Mouse (Mus musculus) brown adipose tissue, adult 24 weeks (tissue): ENCODE measurements around the gene Ggt5. TPM values are rescaled to one million over a fixed set of nuclear protein-coding genes. Genes with fewer than 3 reads are reported as not detected.

Experiments used
- H3K27ac ChIP-seq: fragments of 200-500 bp; replicated peaks from 2 replicates; pipeline ENCODE4 v1.5.1; 2012; ENCODE audit warnings: low read depth, mild to moderate bottlenecking, low read length
- H3K4me1 ChIP-seq: fragments of 200-500 bp; 2 replicates; pipeline ENCODE4 v1.6.1; 2012; ENCODE audit warnings: low read length, mixed read lengths; ENCODE audit not compliant: control insufficient read depth, insufficient read depth, insufficient read length
- H3K4me3 ChIP-seq: fragments of 200-500 bp; 2 replicates; pipeline ENCODE4 v1.5.1; 2012; ENCODE audit warnings: low read depth, mild to moderate bottlenecking, low read length, moderate library complexity; ENCODE audit not compliant: insufficient read depth
- polyA plus RNA-seq: library from polyadenylated mRNA; stranded (reverse); fragments of >200 nt; gene quantifications from 2 replicates; pipeline ENCODE4 v1.2.4, GENCODE M21; 2012; ENCODE audit not compliant: missing spikeins, insufficient read depth, insufficient read length

Ggt5 gene
- polyA plus RNA-seq, 1 experiment: 4.3 TPM

DNA sequence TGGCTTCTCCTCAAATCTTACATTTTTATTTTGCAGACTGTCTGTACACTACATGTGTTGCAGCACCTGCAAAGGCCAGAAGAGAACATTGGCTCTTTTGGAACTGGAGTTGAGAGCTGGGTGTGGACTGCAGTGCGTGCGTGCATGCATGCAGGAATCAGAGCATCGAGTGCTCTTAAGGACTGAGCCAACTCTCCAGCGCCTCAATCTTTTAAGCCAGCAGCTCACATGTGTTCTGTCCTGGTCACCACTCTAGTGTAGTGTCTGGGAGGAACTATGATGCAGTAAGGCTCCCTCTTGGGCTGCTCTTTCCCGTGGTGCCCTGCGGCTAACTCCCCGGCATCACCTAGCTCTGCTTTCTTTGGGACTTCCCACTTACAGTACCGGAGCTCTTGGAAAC, 56.5 kb downstream of the Ggt5 start:
- no peak overlapping the region for H3K4me3 ChIP-seq
- H3K4me1 ChIP-seq: no peaks in the 10 kb centered on the region; the same call in 1 of the 2 replicates
- H3K27ac ChIP-seq: no peak overlapping the region

DNA sequence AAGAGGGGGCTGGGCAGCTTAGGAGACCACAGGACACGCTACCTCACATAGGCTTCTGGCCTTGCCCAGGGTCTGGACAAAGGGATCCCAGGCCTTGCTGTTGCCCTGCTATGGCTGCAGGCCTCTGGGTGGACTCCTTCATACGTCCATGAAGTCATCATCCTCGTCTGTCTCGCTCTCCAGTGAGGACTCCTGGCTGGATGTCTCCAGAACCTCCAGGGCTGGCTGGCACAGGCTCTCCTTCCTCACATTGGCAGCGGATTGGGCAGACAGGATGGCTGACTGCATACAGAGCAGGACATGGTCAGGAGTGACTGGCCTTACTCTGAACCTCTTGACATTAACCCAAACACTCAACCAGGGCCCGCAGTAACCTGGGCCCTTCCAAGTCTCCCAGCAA, 57.3 kb downstream of the Ggt5 start:
- no peaks in the 10 kb centered on the region; the same call in 1 of the 2 replicates for H3K4me1 ChIP-seq
- no peak overlapping the region for H3K27ac ChIP-seq
- H3K4me3 ChIP-seq: no peak overlapping the region

DNA sequence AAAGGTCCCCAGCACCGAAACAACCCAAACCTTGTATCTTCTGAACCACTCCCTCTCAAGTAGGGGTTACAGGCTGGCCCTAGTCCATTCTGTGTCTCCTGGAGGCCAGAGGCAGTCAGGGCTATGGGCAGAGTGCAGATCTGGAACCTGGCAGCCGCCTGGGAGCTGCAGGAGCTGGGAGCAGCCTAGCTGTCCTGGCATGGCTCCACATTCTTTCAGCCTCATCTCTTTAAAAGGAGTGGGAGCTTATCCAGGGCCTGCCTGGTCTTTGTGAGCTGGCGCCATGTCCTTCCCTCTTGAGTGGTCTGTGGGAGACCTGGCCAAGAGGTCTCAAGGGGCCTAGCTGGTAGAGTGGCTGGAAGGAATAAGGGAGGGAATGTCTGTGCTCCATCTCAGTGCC, 58.2 kb downstream of the Ggt5 start:
- Histone ChIP-seq H3K27ac (no peak overlapping the region), H3K4me3 (no peak overlapping the region), H3K4me1 (no peaks in the 10 kb centered on the region; the same call in 1 of the 2 replicates)

DNA sequence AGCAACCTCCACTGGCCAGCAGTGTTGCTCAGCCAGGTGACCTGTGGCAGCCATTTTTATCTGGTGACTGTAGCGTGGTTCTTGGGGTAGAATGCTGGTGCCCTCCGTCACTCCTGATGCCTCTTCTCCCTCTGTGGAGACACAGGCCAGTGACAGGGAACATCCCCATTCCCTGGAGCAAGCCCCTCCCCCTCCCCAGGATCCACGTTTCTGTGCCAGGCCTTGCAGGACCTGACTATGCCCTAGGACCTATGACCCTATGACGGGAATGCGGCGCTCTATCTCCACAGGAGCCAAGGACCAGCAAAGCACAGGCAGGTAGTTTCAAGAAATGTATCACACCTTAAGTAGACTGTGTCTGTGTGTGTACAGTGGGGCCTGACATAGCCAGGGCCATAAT, 59.0 kb downstream of the Ggt5 start:
- Histone ChIP-seq H3K27ac (no peak overlapping the region), H3K4me3 (no peak overlapping the region), H3K4me1 (no peaks in the 10 kb centered on the region; the same call in 1 of the 2 replicates)

DNA sequence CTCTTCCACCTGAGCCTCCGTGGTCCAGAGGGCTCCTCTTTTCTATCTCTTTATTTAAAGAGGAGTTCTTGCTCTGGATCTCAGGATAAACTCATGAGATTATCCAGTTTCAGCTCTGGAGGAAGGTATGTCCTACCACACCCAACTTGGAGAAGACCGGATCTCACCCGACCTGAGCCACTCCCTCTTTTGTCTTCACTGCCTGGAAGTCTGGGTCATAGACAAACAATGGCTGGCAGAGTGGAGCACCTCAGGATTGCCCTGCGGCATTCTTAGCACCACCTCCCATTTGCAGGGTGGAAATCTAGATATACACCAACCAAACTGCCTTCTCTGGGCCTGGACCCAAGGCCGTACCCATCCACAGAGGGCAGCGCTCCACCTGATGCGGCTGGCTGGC, 59.9 kb downstream of the Ggt5 start:
- Histone ChIP-seq H3K4me1 (no peaks in the 10 kb centered on the region), H3K4me3 (no peak overlapping the region), H3K27ac (no peak overlapping the region)

DNA sequence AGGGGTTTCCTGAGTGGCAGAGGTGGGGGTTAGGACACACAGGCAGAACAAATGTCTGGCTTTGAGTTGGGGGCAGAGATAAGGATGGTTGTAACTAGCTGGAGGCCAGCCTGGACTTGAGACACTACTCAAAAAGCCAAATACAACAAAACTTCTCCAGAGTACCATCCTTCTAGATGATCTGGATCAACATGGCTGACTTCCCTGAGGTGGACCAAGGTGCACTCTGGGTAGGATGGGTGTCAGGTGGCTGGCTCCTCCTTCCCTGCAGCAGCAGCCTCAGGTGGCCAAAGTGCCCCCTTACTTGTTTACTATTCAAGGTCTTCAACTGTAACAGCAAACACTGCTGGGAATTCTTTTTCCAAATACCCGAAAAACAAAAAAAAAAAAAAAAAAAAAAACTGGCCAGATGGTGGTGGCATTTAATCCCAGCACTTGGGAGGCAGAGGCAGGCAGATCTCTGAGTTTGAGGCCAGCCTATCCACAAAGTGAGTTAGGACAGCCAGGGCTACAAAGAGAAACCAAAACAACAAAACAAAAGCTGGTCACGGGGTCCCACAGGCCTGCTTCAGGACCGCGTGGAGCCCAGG, 60.4 kb downstream of the Ggt5 start:
- no peak overlapping the region for H3K27ac ChIP-seq
- no peaks in the 10 kb centered on the region for H3K4me1 ChIP-seq
- no peak overlapping the region for H3K4me3 ChIP-seq

DNA sequence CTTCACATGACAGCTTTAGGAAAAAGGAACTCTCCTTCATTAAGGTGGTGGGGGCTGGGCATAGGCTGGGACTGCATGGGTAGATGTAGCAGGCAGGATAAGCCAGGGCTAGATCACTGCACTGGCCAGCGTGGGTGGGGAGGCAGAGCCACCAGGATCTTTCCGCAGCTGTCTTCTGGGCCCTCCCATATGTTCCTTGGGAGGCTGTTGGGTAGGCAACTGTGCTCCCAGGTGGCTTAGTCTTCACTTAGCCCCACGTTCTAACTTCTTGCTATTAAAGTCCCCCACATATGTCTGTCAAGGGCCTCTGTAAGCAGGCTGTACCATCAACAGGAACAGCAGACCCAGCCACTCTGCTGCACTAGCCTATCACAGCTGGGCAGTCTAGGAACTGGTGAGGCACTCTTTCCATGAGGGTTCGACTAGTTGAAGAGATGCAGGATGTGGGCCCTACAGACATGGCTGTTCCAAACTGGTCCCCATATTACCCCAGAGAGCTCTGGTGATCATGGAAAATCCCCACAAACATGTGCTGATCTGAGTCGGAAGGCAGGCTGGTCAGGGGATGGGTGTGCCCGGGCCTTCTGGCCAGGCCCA, 61.3 kb downstream of the Ggt5 start:
- H3K27ac ChIP-seq: no peak overlapping the region
- no peaks in the 10 kb centered on the region for H3K4me1 ChIP-seq
- no peak overlapping the region for H3K4me3 ChIP-seq

GRCm38 (mm10) chr10:75651381-75652068, 62.4 kb downstream of the Ggt5 start:
- Histone ChIP-seq H3K4me1 (no peaks in the 10 kb centered on the region), H3K27ac (no peak overlapping the region), H3K4me3 (no peak overlapping the region)

DNA sequence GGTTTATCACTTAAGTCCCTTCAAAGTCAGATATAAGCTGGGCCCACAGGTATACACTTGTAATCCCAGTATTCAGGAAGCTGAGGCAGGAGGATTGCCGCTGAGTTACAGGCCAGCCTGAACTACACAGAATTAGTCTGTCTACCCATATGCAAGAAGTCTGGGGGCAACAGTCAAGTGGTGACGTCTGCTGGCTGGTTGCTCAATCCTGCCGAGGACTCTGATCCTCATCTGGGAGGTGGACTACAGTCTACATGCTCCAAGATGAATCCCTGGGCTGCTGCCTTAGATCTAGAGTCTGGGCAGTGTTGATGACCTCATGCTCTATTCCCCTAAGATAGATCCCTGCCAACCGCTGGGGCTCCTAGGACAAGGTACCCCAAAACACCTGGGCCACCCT, 64.9 kb downstream of the Ggt5 start:
- Histone ChIP-seq H3K4me3 (no peak overlapping the region), H3K4me1 (no peaks in the 10 kb centered on the region), H3K27ac (no peak overlapping the region)

DNA sequence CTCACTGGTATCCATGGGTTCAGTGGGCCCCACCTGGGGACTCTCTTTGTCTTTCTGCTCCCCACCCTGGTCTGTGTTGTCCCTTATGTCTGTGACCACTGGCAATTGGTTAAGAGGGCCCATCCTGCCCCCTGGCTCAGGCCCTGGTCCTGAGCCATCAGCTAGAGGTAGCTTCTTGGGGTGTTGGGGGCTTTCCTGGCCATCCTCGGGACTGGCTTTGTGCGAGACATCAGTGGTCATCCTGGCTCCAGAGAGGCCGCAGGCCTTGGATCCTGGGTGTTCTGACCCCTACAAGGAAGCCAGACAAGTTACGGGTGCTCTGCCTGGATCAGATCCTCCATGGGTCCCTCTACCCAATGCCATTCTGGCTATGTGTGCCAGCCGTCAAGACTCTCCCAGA, 68.0 kb downstream of the Ggt5 start:
- Histone ChIP-seq H3K27ac (no peak overlapping the region), H3K4me3 (no peak overlapping the region), H3K4me1 (no peaks in the 10 kb centered on the region)

GRCm38 (mm10) chr10:75657772-75658171, 68.6 kb downstream of the Ggt5 start:
- H3K4me1 ChIP-seq: no peaks in the 10 kb centered on the region
- H3K27ac ChIP-seq: no peak overlapping the region
- no peak overlapping the region for H3K4me3 ChIP-seq

DNA sequence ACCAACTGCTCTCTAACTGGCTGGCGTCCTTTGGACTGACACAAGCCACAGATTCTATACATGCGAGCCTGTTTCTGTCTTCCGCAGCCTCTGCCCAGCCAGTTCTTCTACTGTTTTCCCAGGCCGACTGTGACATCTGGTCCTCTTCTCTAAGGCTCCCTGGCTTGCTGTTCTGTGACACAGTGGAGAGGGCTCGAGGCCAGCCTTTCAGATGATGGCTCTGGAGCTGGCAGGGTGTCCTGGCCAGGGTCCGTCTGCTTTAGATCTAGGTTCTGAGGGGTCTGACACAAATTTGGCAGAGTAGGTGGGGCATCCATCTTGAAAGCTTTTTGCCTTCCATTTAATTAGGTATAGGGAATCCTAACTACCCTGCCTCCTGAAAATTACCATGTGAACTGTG, 72.2 kb downstream of the Ggt5 start:
- H3K4me3 ChIP-seq: no peak overlapping the region
- H3K27ac ChIP-seq: no peak overlapping the region
- H3K4me1 ChIP-seq: no peaks in the 10 kb centered on the region

DNA sequence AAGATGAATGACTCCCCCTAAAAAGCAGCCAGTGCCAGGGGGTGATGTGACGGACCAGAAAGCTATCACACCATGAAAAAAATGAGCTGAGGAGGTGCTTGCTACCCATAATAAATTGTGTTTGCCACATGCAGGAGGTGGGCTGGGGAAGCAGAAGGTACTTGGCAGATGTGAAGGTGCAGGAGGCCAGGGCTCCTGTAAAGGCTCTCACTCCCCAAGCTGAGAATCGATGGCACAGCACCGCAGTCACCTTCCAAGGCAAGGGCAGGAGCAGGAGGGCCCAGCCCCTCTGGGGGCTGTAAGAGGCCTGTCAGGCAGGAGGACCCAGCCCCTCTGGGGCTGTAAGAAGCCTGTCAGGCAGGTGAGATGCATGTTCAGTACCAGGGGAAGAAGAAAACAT, 72.7 kb downstream of the Ggt5 start:
- H3K4me3 ChIP-seq: no peak overlapping the region
- H3K27ac ChIP-seq: no peak overlapping the region

GRCm38 (mm10) chr10:75662575-75662974, 73.4 kb downstream of the Ggt5 start:
- Histone ChIP-seq H3K4me3 (no peak overlapping the region), H3K4me1 (no peaks in the 10 kb centered on the region)

More for the DNA sequence above, 72.7 kb downstream of the Ggt5 start:
- no peaks in the 10 kb centered on the region for H3K4me1 ChIP-seq

DNA sequence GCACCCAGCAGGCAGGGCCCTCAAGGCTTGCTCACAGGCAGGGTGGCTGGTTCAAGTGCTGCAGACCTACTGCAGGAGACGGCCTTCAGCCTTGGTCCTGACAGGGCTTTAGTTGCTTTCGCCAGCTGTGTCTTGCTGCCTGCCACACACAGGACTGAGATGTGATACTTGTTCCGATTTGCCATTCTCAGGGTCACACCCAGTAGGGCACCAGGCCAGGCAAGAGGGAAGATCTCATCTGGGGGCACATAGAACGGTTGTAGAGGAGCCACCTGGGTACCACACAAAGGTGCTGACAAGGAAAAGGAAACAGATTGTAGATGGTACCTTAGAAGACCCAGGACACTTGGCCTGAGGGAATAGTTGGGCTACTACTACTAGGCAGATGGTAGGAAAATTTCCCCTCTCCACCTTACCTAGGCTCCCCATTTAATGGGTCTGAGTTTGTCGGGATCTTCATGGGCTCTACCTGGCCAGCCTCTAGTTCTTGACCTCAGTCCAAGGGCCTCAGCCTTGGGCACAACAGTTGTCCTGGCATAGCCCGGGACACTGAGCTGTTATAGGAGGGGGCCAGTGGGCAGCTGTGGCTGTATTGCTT, 75.6 kb downstream of the Ggt5 start:
- Histone ChIP-seq H3K4me3 (no peak overlapping the region), H3K27ac (no peak overlapping the region)

More at GRCm38 (mm10) chr10:75662575-75662974, 73.4 kb downstream of the Ggt5 start:
- H3K27ac ChIP-seq: no peak overlapping the region

More for the DNA sequence above, 75.6 kb downstream of the Ggt5 start:
- no peaks in the 10 kb centered on the region for H3K4me1 ChIP-seq
